Mouse (Mus musculus): ENCODE data around the gene Celf2.

The Celf2 gene

DNA sequence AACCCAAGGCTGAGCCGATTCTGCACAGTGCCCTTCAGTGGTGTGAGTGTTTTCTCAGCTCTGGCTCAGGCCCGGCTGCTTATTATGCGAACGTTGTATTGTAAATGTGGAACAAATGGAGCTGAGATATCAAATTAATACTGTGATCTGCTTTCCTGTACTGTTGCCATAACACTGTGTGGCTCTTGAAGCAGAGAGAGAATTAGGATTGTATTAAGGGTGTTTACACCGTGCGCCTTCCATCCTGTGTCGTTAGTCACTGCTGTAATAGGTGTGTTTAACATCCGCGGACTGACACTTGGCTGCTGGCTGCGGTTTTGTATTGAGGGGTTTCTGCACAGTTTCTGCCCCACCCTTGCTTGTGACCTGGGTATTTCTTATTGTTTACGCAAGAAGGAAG is 982.5 kb downstream of the Celf2 start:
- DNase-seq: no peak

DNA sequence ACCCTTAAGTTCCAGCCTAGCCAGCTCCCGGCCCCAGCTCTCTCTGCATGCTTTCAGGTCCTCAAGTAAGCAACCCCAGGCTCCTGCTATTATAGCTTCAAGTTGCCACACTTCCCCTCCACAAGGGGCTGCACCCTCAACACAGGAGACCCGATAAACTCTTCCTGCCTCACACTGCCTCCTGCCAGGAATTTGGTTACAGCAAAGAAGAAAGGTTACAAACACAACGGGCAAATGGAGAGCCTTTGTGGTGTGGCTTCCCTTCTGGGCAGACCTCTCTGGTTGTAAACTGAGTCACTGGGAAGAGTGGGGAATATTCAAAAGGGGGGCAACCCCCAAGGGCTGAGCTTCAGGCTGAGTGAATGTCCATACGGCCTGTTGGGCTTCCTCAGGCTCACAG is 983.1 kb downstream of the Celf2 start:
- DNase-seq: no peak

DNA sequence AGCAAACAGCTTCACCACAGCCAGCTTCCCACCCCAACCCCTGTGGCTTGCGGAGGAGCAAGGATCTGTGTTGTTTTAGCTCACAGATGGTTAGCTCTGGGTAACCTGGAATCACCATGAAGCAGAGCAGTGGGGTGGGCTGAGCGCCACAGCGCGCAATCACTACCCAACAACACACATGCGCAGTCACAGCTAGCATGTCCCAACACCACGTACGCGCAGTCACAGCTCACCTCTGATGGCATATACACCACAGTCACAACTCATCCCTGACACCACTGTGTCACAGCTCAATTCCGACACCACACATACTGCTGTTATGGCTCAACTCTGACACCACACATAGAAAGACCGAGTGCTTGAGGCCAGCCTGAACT is 985.5 kb downstream of the Celf2 start:
- DNase-seq: no peak

DNA sequence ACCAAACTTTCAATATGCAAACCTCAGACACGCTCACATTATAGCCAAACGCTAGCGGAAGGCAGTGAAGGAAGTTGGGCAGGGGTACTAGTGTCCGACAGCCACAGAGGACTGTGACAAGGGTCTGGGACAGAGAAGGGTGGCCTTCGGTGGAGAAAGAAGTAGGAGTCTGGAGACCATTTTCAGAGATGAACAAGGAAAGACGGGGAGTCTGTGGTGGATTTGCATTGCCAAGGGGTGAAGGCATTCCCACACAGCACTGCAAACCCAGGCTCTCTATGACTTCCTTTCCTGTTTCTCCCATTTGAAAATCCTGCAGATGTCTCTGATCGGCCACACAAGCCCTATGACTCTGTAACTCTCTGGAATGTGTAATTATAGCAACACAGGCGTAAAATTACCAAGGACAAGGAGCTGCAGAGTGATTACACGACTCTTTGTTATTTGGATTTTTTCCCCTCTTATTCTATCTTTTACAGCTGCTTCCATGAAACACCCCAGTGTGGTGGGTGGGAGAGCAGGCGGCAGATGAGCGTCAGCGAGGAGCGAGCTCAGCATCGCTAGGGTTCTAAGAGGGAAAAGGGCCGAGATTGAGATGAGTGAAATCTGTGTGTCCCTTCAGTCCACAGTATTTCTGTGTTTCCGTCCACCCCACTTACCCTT is 986.0 kb downstream of the Celf2 start:
- no peak for DNase-seq

DNA sequence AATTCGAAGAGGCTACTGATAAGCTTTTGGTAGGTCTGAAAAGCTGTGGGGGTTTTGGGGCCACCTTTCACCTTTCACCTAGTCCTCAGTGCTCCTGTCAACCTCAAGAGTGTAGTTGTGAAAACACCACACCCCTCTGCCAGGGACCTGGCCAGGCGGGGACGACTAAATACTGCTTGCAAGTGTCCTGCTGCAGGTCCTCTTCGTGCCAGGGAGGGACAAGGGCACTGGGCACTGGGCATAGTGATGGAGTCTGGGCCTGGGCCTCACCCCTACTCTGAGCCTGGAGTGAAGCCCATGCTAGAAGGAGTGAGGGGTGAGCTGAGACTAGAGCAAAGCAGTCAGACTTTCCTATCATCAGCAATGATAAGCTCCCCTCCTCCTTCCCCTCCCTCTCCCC is 987.0 kb downstream of the Celf2 start:
- DNase-seq: no peak

DNA sequence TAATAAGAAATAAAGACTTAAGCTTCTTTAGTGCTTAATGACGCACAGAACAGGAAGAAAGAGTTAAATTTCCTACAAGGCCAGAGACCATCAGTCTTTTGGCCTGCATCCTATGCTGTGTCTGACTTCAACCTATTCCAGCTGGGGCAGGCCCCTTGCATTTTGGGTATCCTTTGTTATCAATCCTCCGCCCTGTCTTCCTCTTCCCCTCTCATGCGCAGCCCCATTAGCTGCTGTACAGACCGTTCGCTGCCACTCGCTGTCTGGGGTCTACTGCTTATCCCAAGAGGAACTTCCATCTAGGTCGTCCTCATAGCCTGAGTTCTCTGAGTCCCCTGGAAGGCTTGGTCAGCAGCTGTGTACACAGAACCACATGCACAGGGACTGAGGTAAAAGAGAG is 996.2 kb downstream of the Celf2 start:
- no peak for DNase-seq

DNA sequence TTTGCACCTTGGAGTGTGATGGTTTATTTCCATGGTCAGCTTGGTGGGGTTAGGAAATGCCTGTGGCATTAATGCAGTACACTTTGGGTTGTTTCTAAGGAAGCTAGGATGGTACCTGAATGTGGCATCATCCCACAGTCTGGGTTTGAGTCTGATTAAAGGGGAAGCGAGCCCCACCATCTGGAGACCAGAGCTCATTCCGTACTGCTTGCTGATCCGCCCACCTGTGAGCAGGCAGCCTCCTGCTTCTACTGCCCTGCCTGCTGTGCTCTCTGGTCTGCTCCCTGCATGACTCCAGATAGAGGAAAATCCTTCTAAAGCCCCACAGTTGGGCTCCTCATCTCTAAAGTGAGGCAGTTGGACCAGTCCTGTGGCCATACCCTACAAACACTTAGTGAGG is 1002.3 kb downstream of the Celf2 start:
- DNase-seq: no peak

DNA sequence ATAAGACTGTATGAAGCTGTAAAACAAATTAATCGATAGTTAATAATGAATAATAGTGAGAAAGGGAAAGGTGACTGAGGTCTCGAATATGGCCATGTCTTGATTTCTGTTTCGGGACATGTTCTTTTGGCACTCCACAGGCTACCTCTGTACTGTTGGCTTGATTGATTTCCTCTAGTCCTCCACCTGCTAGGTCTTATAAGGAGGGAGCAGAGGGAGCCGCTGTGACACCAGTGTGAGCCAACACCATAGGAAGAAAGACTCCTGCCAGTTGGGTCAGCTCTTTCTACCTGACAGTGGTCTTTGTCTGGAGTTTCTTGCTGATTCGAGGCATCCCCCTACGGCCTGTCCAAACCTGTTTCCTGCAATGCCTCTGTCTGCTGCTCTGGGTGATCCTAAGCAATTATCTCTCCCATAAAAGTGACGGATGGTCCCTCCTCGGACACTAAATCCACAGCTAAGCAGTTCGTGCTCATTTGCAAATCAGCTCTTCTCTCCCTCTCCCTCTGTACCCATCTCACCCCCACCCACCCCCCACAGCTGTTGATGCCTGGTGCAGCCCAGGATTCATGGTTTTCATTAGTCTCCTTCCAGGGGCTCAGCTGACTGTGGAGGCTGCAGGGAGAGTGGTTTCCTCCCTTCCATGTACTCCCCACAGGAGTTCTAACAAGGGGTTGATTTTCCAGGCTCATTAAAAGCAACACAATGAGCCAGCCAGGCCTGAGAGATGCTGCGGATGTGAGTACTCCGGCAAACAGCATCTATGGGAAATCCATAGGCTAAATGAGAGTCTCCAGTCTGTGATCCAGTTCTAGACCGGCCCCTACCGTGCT is 1003.2 kb downstream of the Celf2 start:
- no peak for DNase-seq

DNA sequence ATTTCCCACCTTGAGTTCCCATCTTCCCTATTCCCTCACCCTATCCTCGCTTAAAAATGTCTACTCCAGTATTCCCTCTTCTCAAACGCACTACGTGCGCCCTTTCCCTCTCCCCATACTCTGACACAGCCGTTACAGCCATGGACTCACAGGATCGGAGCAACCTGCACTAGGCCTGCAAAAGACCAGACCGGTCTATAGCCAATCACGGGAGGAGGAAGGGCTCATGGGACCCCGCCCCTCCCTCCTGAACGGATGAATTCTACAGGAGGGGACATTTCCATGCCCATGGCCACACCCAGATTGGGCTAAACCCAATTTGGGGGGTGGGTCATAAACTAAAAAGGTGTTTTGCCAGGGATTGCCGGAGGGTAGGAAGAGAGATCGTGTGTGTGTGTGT is 1003.8 kb downstream of the Celf2 start:
- DNase-seq: no peak

DNA sequence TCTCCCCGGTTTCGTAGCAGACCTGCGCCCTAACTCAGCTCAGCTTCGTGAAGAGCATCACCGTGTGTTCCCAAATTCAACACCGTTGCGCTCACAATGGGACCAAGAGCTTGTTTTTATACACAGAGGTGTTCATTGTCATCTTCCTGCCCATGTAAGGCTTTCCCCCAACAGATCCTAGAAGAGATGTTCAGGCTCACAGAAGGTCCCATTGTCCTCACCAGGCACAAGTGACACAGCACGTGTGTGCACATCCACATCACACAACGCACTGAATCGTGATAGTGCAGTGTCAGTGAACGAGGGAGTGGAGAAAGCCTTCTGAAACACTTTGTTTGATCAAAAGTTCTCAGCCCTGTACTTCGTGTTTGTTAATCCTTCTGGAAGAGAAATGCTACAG is 1011.3 kb downstream of the Celf2 start:
- no peak for DNase-seq

DNA sequence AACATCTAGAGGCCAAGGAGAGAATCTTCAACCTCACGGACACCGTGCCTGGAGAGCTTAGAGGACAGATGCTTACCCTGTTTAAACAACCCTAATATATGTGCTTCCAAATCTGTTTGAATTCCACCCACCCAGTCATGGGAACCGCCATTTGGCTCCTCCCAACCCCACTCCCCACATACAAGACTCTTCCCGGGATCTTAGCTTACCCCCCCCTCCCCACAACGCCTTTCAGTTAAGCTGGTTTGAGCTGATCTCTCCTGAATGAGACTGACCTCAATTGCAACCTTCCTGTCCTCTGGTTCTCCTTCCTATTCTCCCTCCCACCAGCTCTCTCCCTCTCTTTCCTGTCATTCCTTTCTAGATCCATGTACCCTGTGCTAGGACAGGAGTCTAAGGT is 1011.7 kb downstream of the Celf2 start:
- DNase-seq: no peak

DNA sequence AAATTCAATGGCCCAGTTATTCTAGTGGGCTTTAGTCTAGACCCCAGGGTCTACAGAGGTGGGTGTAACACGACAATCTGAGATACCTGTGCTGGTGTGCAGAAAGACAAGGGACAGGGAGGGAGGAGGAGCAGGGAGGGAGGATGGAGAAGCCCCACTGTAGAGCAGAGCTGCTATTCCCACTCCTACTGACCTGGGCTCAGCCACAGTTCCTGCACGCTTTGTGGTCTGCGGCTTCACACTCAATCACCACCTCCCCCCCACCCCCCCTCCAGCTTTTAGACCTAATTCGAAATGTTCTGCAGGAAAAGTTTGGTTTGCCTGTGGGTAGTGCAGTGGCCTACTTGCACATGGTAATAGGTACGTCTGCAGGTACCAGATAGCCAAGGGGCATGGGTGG is 1015.5 kb downstream of the Celf2 start:
- DNase-seq: no peak

DNA sequence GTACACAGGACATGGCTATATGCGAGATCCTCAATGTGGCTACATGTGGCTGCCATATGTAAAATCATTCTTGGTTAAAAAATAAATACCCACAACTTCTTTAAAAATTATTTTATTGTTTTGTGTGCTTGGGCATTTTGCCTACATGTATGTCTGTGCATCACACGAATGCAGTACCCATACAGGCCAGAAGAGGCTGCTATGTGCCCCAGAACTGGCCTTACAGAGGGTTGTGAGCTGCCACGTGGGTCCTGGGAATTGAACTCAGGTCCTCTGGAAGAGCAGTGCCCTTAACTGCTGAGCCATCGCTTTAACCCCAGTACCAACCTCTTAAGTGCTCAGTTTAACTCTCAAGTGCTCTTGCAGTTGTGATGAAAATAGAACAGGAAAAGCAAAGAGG is 1018.5 kb downstream of the Celf2 start:
- no peak for DNase-seq

DNA sequence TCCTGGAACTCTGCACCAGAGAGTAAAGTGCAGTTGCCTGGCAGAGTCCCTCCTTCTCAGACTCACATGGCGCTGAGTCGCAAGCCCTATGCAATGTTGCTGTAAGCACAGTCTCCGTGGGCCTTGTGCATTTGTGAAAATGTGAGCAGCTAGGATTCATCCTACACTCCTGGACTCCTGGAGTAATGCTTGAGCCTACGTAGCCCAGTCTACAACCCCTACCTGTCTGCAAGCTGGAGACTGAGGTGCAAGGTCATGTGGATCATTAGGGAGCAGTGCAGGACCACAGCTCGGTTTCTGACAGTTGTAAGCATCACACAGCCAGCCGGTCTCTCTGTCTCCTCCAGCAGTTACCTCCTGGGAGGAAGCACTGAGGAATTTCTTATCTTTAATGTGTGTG is 1019.3 kb downstream of the Celf2 start:
- no peak for DNase-seq
